Mouse (Mus musculus) embryonic facial prominence, embryonic 15.5 days (tissue): ENCODE measurements around the gene Tdo2. TPM values are rescaled to one million over a fixed set of nuclear protein-coding genes. Genes with fewer than 3 reads are reported as not detected.

Source experiments
- ATAC-seq: fragments of 200-750 bp; cut with Nextera tagmentation; 2 replicates; pipeline ENCODE4 v1.8.0; 2017; ENCODE audit warnings: low read depth, moderate TSS enrichment; ENCODE audit not compliant: insufficient number of reproducible peaks, low FRiP score, low TSS enrichment
- H3K27ac ChIP-seq: fragments of 300-500 bp; sonication (generic); replicated peaks from 2 replicates; pipeline ENCODE4 v1.5.1; 2015; ENCODE audit warnings: mild to moderate bottlenecking, inconsistent platforms
- H3K27me3 ChIP-seq: fragments of 300-500 bp; sonication (generic); 2 replicates; pipeline ENCODE4 v1.6.1; 2015; ENCODE audit warnings: inconsistent platforms
- H3K36me3 ChIP-seq: fragments of 300-500 bp; sonication (generic); 2 replicates; pipeline ENCODE4 v1.6.1; 2015; ENCODE audit warnings: mild to moderate bottlenecking, inconsistent platforms
- H3K4me1 ChIP-seq: fragments of 300-500 bp; sonication (generic); 2 replicates; pipeline ENCODE4 v1.6.1; 2015; ENCODE audit warnings: inconsistent platforms
- H3K4me2 ChIP-seq: fragments of 300-500 bp; sonication (generic); replicated peaks from 2 replicates; pipeline ENCODE4 v1.6.1; 2015; ENCODE audit warnings: mild to moderate bottlenecking, inconsistent platforms
- H3K4me3 ChIP-seq: fragments of 300-500 bp; sonication (generic); replicated peaks from 2 replicates; pipeline ENCODE4 v1.5.1; 2015; ENCODE audit warnings: mild to moderate bottlenecking, inconsistent platforms
- H3K9ac ChIP-seq: fragments of 300-500 bp; sonication (generic); 2 replicates; pipeline ENCODE4 v1.6.1; 2015; ENCODE audit warnings: inconsistent platforms
- H3K9me3 ChIP-seq: fragments of 300-500 bp; sonication (generic); replicated peaks from 2 replicates; pipeline ENCODE4 v1.6.1; 2016; ENCODE audit warnings: inconsistent platforms
- WGBS: fragments of 180-500 bp; shearing (Covaris S2); methylation state at CpG from one replicate; pipeline ENCODE4 v1.1.7; 2015; 5-methylcytosine and 5-hydroxymethylcytosine counted together
- polyA plus RNA-seq: library from polyadenylated mRNA; unstranded; fragments of >200 nt; fragmentation: Nextera tagmentation; extraction: Ambion mirVana; gene quantifications from 2 replicates; pipeline ENCODE4 v1.2.1, GENCODE M21; 2015

Gene Tdo2
- polyA plus RNA-seq, 1 experiment from 2014 or later: 0.04 TPM

DNA sequence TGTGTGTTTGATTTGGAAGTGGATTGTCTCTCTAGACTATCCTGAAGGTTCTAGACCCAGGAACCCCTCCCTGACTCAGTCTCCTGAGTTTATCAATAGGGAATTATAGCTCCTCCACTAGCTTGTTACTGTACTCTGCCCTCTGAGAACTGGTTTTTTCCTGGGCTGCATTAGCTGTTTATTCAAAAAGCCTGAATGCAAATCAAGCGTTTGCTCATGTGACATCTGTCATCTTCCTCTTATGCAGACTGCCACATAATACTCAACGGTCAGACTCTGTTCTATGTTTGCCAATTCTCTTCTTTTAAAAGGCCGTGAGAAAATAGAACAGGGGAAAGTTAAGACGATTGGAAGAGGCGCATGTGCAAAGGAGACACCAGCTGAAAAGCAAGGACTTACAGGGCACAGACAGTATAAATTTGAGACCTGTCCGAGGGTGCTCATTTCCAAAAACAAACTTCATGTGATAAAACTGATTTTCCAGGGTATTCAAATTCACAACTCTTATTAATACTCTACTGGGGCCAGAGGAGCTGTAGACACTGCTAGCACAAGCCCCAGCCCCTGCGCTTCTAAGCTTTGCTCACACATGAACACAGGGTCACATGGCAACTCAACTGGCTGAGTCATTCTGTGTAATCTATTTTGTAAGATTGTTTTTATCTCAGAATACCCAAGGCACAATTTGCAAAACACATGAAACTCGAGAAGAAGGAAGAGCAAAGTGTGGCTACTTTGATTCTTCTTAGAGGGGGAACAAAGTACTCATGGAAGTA is 7.3 kb upstream of the Tdo2 start:
- Histone ChIP-seq H3K27ac (no peak overlapping the region), H3K27me3 (no peaks in the 10 kb centered on the region), H3K4me2 (no peak overlapping the region), H3K36me3 (no peaks in the 10 kb centered on the region), H3K9ac (no peak overlapping the region), H3K4me3 (no peak overlapping the region), H3K9me3 (no peaks in the 10 kb centered on the region), H3K4me1 (no peaks in the 10 kb centered on the region)
- WGBS: 72% methylated on average over 8 of the region's 8 CpGs
- no peak for ATAC-seq

DNA sequence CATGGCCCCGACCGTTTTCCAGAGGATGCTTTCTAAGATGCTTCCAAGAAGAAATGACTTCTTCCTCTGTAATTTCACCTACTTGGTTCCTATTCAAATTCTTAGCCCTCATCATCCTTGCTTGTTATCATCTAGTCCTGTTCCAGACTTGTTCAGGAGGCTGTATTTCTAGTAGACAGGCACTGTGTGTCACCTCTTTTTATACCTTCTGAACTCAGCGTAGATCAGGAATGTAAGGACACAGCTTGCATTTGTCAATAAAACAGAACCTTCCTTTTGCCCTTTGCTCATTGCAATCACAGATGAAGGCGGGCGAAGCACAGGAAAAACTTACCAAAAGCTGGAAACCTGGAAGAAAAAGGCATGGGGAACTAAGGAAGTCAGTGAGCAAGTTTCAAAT is 6.0 kb upstream of the Tdo2 start, which contains the start of gene Asic5:
TSS of gene Asic5 (plus strand) at position 301 of the 400 bp plus-strand sequence.
- Histone ChIP-seq H3K4me1 (no peaks in the 10 kb centered on the region), H3K4me3 (no peak within 1 kb of the TSS), H3K9ac (no peak within 1 kb of the TSS), H3K4me2 (no peak within 1 kb of the TSS), H3K36me3 (no peaks in the 10 kb centered on the region), H3K9me3 (no peaks in the 10 kb centered on the region), H3K27me3 (no peaks in the 10 kb centered on the region), H3K27ac (no peak within 1 kb of the TSS)
- 87% methylated on average over 5 of the region's 5 CpGs for WGBS
- ATAC-seq: no peak

DNA sequence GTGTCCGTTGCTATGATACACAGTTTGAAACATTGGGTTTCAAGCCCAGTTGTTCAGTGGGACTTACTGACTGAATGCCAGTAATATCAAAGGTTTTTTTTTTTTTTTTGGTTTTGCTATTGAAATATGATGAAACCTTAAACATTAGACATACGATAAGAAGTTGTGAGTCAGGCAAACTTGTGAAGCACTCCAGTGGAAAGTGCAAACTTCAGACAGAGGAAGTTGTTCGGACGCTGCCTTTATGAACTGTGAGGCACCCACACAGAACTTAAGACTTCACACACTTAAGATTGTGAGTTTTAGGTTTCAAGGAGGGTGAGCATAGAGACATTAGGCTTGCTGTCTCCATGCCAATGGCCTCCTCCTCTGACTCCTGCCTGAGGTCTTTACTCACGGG is 5.6 kb upstream of the Tdo2 start:
- Histone ChIP-seq H3K9me3 (no peaks in the 10 kb centered on the region), H3K4me2 (no peak overlapping the region), H3K27me3 (no peaks in the 10 kb centered on the region)

DNA sequence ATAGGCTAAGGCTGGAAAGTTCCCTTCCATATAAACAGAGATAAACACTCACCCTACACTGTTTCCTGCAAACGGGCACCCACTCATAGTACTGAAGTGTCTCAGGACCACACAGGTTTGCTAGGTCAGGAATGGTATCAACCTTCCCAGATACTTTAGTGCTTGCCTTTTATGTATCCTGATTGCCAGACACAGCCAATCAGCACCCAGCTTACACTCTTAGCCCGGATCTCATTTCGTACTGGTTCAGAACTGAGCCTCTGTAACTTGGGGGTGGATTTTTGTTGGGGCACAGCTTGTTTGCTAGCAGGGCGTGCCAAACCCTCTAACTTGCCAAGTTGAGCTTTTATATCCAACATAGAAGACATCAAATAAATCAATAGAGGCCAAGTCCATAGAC is 395 bp downstream of the Tdo2 start:
- Histone ChIP-seq H3K36me3 (no peaks in the 10 kb centered on the region), H3K4me2 (no peak overlapping the region), H3K27me3 (no peaks in the 10 kb centered on the region), H3K27ac (no peak overlapping the region), H3K4me3 (no peak overlapping the region), H3K4me1 (no peaks in the 10 kb centered on the region), H3K9me3 (no peaks in the 10 kb centered on the region), H3K9ac (no peak overlapping the region)
- 69% methylated on average over 4 of the region's 4 CpGs for WGBS
- ATAC-seq: no peak

More for the DNA sequence above, 5.6 kb upstream of the Tdo2 start:
- Histone ChIP-seq H3K27ac (no peak overlapping the region), H3K36me3 (no peaks in the 10 kb centered on the region), H3K4me1 (no peaks in the 10 kb centered on the region), H3K4me3 (no peak overlapping the region), H3K9ac (no peak overlapping the region)
- no peak for ATAC-seq
- WGBS: 88% methylated on average over 5 of the region's 5 CpGs

DNA sequence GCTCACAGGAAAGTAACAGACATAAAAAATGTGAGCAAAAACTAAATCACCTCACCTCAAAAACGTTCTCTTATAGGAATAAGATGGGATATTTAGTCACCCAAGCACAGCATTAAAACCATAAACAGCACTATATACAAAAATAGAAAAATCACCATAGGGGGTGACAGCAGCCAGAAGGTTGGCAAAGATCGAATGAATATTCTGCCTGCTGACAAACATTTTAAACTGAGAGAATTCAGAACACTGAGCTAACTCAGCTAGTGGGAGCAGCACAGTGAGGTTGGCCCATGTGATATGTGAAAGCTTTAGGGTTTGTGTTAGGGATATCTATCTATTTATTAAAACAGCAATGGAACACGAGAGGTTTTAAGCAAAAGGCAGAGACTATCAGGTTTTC is 11.4 kb downstream of the Tdo2 start:
- Histone ChIP-seq H3K9me3 (no peaks in the 10 kb centered on the region), H3K27ac (no peak overlapping the region), H3K4me3 (no peak overlapping the region), H3K4me2 (no peak overlapping the region), H3K36me3 (no peaks in the 10 kb centered on the region), H3K9ac (no peak overlapping the region), H3K4me1 (no peaks in the 10 kb centered on the region), H3K27me3 (no peaks in the 10 kb centered on the region)
- 52% methylated on average over 3 of the region's 3 CpGs for WGBS
- ATAC-seq: no peak

DNA sequence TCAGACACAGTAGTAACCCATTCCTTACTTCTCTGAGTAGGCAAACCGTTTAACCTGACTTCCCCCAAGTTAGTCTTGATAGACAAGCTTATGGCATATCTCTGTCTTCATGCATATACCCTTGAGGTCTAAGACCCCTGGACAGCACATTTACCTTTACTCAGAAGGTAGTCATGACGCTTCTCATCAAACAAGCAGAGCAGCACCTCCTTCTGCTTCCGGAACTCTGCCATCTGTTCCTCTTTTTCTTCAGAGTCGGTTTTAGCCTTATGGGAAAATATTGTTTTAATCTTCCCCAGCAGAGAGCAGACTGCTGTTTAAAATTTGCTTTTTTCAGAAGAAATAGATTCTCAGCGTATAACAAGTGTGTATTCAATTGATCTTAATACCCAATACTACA is 12.2 kb downstream of the Tdo2 start:
- WGBS: 49% methylated on average over 5 of the region's 5 CpGs
- H3K4me1 ChIP-seq: no peaks in the 10 kb centered on the region
- no peak overlapping the region for H3K27ac ChIP-seq
- H3K9me3 ChIP-seq: no peaks in the 10 kb centered on the region
- H3K36me3 ChIP-seq: no peaks in the 10 kb centered on the region
- no peak for ATAC-seq
- no peak overlapping the region for H3K4me2 ChIP-seq
- H3K4me3 ChIP-seq: no peak overlapping the region
- H3K9ac ChIP-seq: no peak overlapping the region
- no peaks in the 10 kb centered on the region for H3K27me3 ChIP-seq

DNA sequence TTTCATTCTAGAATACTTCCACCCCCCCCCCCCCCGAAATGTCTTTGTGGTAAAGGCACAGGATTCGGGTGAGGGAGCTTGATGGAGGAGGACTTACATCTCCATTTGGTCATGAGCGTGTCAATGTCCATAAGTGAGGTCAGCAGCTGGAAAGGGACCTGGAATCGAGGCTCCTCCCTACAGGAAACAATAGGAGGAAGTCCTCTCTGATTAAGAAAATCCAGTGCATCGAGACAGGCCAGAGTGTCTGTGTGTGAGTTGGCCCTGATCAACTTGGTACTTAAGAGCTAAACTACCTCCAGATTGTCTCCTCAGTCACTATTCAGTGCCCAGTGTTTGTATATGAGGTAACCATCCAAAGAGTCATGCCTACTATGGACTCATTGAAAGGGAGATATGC is 14.7 kb downstream of the Tdo2 start:
- no peaks in the 10 kb centered on the region for H3K27me3 ChIP-seq
- no peak overlapping the region for H3K4me3 ChIP-seq
- no peaks in the 10 kb centered on the region for H3K4me1 ChIP-seq
- H3K4me2 ChIP-seq: no peak overlapping the region
- no peaks in the 10 kb centered on the region for H3K36me3 ChIP-seq
- WGBS: 80% methylated on average over 5 of the region's 5 CpGs
- no peak for ATAC-seq
- no peak overlapping the region for H3K27ac ChIP-seq
- no peak overlapping the region for H3K9ac ChIP-seq
- H3K9me3 ChIP-seq: no peaks in the 10 kb centered on the region

DNA sequence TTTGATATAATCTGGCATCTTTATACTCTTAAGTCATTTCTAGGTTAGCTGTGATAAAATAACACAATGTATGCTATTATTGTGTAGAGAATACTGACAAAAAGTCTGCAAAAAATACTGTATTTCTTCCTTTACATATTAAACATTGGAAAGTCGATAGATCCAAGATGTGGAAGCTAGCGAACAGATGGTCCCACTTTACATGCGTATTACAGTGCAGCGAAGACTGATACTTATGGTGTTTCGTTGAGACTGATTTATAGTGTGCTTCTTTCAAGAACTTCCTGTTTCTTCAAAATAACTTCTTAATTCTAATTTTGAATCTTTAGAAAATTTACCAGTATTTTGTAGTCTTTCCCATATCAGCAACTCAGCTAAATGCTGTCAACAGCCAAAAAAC is 18.5 kb downstream of the Tdo2 start:
- no peak overlapping the region for H3K4me2 ChIP-seq
- H3K36me3 ChIP-seq: no peaks in the 10 kb centered on the region
- H3K4me1 ChIP-seq: no peaks in the 10 kb centered on the region
- WGBS: 58% methylated on average over 5 of the region's 5 CpGs
- no peak for ATAC-seq
- no peak overlapping the region for H3K9ac ChIP-seq
- no peak overlapping the region for H3K27ac ChIP-seq
- no peaks in the 10 kb centered on the region for H3K9me3 ChIP-seq
- H3K27me3 ChIP-seq: no peaks in the 10 kb centered on the region
- no peak overlapping the region for H3K4me3 ChIP-seq

DNA sequence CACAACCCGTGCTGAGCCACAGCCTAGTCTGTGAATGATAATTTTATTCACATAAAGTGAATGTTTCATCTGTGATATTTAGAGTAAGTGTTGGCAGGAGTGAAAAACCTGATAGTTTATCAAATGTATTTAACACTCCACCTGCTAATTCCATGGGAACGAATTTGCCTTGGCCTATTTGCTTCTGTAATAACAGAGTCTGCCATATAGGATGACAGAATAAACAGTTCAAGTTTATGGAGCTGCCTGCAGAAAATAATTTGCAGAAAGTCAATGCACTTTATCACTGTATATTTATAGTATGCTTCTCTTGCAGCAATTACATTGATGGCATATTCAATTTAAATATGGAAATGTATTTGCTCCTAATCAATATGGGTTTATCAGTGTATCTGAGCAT is 24.2 kb downstream of the Tdo2 start:
- 74% methylated on average over 2 of the region's 2 CpGs for WGBS
- ATAC-seq: no peak
- no peak overlapping the region for H3K27ac ChIP-seq

DNA sequence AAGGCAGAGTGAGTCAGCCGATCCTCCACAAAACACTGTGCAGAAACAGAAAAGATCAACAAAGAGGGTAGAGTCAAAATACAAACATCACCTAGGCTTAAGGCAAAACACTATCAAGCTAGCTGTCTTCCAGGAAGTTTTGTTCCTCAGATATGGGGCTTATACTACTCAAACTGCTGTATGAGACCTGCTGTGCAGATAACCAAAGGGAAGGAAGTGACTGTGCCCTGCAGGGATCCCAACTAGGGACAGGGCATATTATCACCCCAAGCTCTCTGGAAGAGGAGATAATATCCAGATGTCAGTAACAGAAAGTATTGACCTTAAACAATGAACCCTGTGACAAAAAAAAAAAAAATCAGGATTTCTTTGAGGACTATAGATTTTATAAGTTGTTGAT is 27.0 kb downstream of the Tdo2 start:
- Histone ChIP-seq H3K9me3 (no peaks in the 10 kb centered on the region), H3K27me3 (no peaks in the 10 kb centered on the region), H3K36me3 (no peaks in the 10 kb centered on the region), H3K9ac (no peak overlapping the region), H3K4me1 (no peaks in the 10 kb centered on the region), H3K4me3 (no peak overlapping the region), H3K27ac (no peak overlapping the region), H3K4me2 (no peak overlapping the region)
- ATAC-seq: no peak
- WGBS: 64% methylated on average over 1 of the region's 1 CpGs

More for the DNA sequence above, 24.2 kb downstream of the Tdo2 start:
- H3K4me3 ChIP-seq: no peak overlapping the region
- H3K27me3 ChIP-seq: no peaks in the 10 kb centered on the region
- no peak overlapping the region for H3K9ac ChIP-seq
- H3K4me2 ChIP-seq: no peak overlapping the region
- no peaks in the 10 kb centered on the region for H3K9me3 ChIP-seq
- H3K4me1 ChIP-seq: no peaks in the 10 kb centered on the region
- no peaks in the 10 kb centered on the region for H3K36me3 ChIP-seq

DNA sequence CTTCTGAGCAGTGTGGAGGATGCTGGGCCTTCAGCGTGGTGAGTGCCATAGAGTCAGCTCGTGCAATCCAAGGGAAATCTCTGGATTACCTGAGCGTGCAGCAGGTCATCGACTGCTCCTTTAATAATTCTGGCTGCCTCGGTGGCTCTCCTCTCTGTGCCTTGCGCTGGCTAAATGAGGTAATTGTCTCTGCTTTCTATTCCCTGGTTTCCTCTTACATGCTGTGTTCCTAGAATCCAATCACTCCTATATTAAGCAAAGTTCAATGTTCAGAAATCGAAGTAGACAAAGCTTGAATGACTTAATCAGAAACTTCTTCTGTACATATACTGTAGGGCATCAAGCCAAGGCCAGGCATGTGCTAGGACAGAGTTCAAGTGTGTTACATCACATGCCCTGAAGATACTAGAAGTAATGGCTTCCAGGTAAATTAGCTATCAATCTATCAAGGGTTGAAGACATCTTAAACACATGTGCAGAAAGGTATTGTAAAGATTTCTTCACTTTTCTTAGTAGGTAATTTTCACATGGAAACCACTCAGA is 31.1 kb downstream of the Tdo2 start:
- H3K27me3 ChIP-seq: no peaks in the 10 kb centered on the region
- no peaks in the 10 kb centered on the region for H3K4me1 ChIP-seq
- ATAC-seq: no peak
- no peaks in the 10 kb centered on the region for H3K36me3 ChIP-seq
- WGBS: 76% methylated on average over 7 of the region's 7 CpGs
- H3K27ac ChIP-seq: no peak overlapping the region
- H3K4me3 ChIP-seq: no peak overlapping the region
- no peaks in the 10 kb centered on the region for H3K9me3 ChIP-seq
- H3K4me2 ChIP-seq: no peak overlapping the region
- no peak overlapping the region for H3K9ac ChIP-seq

DNA sequence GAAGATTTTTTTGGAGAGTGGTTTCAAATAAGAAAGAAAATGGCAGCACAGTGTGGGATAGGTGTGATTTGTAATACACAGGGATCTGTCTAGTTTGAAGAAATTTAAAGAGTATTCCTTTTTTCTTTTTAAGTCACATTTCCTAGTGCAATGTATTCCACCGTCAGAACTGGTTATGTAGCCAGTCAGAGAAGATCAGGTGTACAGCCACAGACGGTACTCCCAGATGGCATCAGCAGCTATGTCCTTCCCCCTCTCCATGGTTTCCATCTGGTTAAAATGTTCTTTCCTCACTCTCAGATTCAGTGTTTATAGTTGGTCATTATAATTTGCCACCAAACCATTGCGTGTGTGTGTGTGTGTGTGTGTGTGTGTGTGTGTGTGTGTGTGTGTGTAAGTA is 32.9 kb downstream of the Tdo2 start:
- 76% methylated on average over 3 of the region's 3 CpGs for WGBS
- Histone ChIP-seq H3K27me3 (no peaks in the 10 kb centered on the region), H3K9me3 (no peaks in the 10 kb centered on the region), H3K27ac (no peak overlapping the region), H3K4me3 (no peak overlapping the region), H3K36me3 (no peaks in the 10 kb centered on the region), H3K4me2 (no peak overlapping the region), H3K4me1 (no peaks in the 10 kb centered on the region), H3K9ac (no peak overlapping the region)
- no peak for ATAC-seq
